Mouse (Mus musculus): ENCODE measurements around the gene Slc22a1.

DNA sequence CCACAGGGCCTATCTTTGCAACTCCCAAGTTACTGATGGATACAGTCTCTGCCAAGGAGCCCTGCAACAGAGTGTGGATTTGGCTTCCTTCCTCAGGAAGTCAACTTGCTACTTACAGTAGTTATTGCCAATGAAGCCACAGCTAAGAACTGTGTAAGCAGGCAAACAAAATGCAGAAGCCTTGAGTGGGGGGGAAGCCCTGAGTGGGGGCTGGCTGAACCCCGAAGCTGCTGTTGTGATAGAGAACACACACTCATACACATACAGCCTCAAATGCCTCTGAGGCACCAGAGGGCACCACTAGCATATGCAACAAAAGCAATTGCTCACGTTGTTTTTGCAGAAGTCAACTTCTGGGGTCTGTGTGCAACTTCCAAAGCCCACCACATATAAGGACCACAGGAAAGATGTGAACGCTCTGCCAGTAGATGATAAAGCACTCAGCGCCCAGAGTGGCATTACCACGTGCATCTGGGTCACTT is 38.5 kb upstream of the Slc22a1 start:
- peak; percentile 50 for TF ChIP-seq CTCF (IDR thresholded peaks at IDR 0.05; ENCODE audit: low read depth)
- TF ChIP-seq EP300 (IDR thresholded peaks at IDR 0.05; ENCODE audit: low read depth) = no peak

Measured in heart, postnatal 0 days (tissue).